Mouse (Mus musculus): ENCODE measurements around the gene Ephb6. TPM values are rescaled to one million over a fixed set of nuclear protein-coding genes. Genes with fewer than 3 reads are reported as not detected.

Ephb6 gene
- polyA plus RNA-seq, 1 experiment from 2014 or later = 5.0 TPM

DNA sequence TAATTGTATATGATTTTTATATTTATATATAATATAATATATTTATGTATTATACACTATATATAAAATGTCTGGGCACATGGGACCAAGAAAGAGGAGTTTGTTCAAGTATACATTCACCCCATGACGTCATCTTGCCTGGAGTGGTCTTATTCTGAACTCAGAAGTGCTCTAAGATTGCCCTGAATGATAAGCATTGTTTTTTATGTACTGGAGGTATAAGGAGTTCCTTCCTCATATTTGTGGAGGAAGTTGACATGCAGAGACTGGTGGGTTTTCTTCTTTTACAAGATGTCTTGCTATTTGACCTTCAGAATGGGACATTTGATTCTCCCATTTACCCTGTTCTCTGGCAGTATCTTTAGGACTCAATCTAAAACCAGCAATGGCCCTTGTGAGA lies 22.9 kb downstream of the Ephb6 start:
- Histone ChIP-seq H3K4me2 (no peak overlapping the region), H3K27me3 (replicated peaks) (no peaks in the 10 kb centered on the region), H3K36me3 (no peaks in the 10 kb centered on the region), H3K9ac (no peak overlapping the region), H3K27ac (ENCODE audit: poor library complexity, severe bottlenecking) (no peak overlapping the region), H3K4me3 (no peak overlapping the region), H3K9me3 (replicated peaks) (no peaks in the 10 kb centered on the region), H3K4me1 (replicated peaks) (no peaks in the 10 kb centered on the region)
- ATAC-seq (ENCODE audit: insufficient number of reproducible peaks, low FRiP score) = no peak
- 58% methylated on average over 1 of the region's 1 CpGs for WGBS

DNA sequence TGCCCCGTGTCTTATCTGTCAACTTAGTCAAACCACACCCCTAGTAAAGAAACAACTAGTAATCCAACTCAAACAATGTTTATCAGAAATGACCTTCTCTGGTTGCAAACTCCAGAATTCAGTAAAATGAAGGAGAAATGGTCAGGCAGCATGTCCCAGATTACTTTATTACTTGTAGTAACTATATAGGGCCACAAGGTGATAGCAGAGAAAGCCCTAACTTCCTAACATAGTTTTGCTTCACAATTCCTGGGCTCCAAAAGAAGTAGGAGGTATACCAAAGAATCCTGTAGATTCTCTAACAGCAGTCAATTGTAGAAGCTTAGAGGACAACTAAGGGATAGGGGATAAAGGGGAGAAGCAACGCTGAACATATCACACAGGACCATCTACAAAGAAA lies 25.5 kb downstream of the Ephb6 start:
- no peak overlapping the region for H3K4me2 ChIP-seq
- no peaks in the 10 kb centered on the region for H3K27me3 ChIP-seq (replicated peaks)
- H3K36me3 ChIP-seq = no peaks in the 10 kb centered on the region
- H3K9ac ChIP-seq = no peak overlapping the region
- no peak overlapping the region for H3K4me3 ChIP-seq
- WGBS = 64% methylated on average over 2 of the region's 2 CpGs
- no peaks in the 10 kb centered on the region for H3K9me3 ChIP-seq (replicated peaks)
- no peak overlapping the region for H3K27ac ChIP-seq (ENCODE audit: poor library complexity, severe bottlenecking)
- ATAC-seq (ENCODE audit: insufficient number of reproducible peaks, low FRiP score) = no peak
- H3K4me1 ChIP-seq (replicated peaks) = no peaks in the 10 kb centered on the region

DNA sequence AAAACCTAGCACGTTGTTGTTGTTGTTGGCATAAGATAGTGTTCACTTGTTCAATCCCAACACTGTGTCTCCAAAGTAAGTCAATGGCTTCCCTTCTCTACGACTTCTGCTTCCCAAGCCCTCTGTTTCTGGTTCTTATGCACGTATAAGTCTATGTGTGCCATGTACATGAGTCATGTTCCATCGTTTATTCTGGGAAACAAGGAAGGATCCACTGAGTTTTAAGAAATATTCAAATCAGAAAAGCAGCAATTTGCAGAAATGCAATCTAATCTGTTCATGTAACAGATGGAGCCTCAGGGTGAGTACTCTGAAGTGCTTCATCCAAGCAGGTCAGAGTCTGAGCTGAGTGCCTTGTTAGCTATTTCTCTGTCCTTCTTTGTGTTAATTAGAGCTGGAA lies 26.3 kb downstream of the Ephb6 start:
- Histone ChIP-seq H3K27me3 (replicated peaks) (no peaks in the 10 kb centered on the region), H3K4me3 (no peak overlapping the region), H3K9me3 (replicated peaks) (no peaks in the 10 kb centered on the region), H3K9ac (no peak overlapping the region), H3K4me1 (replicated peaks) (no peaks in the 10 kb centered on the region), H3K27ac (ENCODE audit: poor library complexity, severe bottlenecking) (no peak overlapping the region), H3K4me2 (no peak overlapping the region), H3K36me3 (no peaks in the 10 kb centered on the region)
- 86% methylated on average over 4 of the region's 4 CpGs for WGBS
- ATAC-seq (ENCODE audit: insufficient number of reproducible peaks, low FRiP score) = no peak

DNA sequence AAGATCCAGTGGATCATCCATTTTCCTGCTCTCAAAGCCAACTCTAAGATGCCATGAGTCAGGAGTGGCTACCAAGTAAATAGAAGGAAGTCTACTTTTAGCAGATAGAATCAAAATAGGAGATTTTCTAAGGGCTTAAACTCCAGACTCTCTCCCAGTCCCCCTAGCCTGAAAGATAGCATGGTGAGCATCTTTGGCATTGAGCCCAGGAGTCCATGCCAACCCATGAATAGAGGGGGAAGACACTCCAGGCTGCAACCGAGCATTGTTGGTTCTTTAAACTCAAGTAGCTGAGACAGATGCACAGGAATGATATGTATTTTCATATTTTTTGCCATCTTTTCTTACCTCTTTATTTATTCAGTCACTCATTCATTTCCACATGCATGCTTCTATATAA lies 29.9 kb downstream of the Ephb6 start:
- no peak overlapping the region for H3K4me3 ChIP-seq
- H3K4me2 ChIP-seq = no peak overlapping the region
- WGBS = 41% methylated on average over 1 of the region's 1 CpGs
- H3K4me1 ChIP-seq (replicated peaks) = no peaks in the 10 kb centered on the region
- H3K27ac ChIP-seq (ENCODE audit: poor library complexity, severe bottlenecking) = no peak overlapping the region
- H3K27me3 ChIP-seq (replicated peaks) = 0 out of 2 replicates have a peak, but pooled peaks cover 3% of the 10 kb centered on the region
- no peaks in the 10 kb centered on the region for H3K9me3 ChIP-seq (replicated peaks)
- ATAC-seq (ENCODE audit: insufficient number of reproducible peaks, low FRiP score) = no peak
- H3K36me3 ChIP-seq = no peaks in the 10 kb centered on the region
- H3K9ac ChIP-seq = no peak overlapping the region

DNA sequence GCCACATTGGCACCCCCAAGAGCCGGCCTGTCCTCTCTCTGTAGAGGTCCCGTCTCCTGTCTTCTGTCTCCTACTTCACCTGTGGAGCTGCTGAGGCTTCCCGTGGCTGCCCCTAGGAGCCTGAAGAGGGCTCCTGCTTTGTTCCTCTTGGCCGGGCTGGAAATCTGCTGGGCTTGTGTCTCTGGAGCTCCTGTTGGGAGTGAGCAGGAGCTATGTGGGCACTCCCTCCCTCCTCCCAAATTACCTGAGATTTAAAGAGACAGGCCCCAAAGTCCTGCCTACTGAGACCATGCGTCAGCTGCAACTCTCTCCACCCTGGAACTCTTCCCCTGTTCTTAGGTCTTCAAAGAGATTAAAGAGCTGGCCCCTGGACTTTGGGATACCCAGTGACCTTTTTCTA lies 30.9 kb downstream of the Ephb6 start, which contains the start of gene Trpv6:
Gene Trpv6, minus strand, starts transcription at position 228 of the 400 bp plus-strand sequence.
- Histone ChIP-seq H3K4me3 (no peak within 1 kb of the TSS), H3K27me3 (replicated peaks) (0 out of 2 replicates have a peak, but pooled peaks cover 3% of the 10 kb centered on the region), H3K36me3 (no peaks in the 10 kb centered on the region), H3K4me2 (no peak within 1 kb of the TSS), H3K27ac (ENCODE audit: poor library complexity, severe bottlenecking) (no peak within 1 kb of the TSS), H3K9me3 (replicated peaks) (no peaks in the 10 kb centered on the region), H3K9ac (no peak within 1 kb of the TSS), H3K4me1 (replicated peaks) (no peaks in the 10 kb centered on the region)
- 10% methylated on average over 5 of the region's 5 CpGs for WGBS
- no peak for ATAC-seq (ENCODE audit: insufficient number of reproducible peaks, low FRiP score)

DNA sequence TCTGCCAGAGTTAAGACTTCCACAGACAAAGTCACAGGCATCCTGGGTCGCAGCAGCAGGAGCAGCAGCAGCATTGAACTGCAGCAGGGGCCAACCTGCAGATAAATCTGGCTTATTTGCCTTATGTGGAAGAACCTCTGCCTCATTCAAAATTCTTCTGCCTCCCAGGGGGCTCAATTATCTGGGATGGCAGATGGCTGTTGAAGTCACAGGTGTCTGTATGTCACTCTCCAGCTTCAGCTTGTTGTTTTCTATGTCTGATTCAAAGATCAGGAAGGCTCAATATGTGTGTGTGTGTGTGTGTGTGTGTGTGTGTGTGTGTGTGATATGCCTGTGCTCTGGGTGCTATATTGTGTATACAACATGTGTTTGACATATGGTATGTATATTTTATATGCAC lies 32.1 kb downstream of the Ephb6 start:
- 15% methylated on average over 1 of the region's 1 CpGs for WGBS
- ATAC-seq (ENCODE audit: insufficient number of reproducible peaks, low FRiP score) = no peak
- H3K9ac ChIP-seq = no peak overlapping the region
- no peaks in the 10 kb centered on the region for H3K4me1 ChIP-seq (replicated peaks)
- no peak overlapping the region for H3K4me3 ChIP-seq
- no peaks in the 10 kb centered on the region for H3K9me3 ChIP-seq (replicated peaks)
- no peak overlapping the region for H3K4me2 ChIP-seq
- H3K36me3 ChIP-seq = no peaks in the 10 kb centered on the region
- H3K27me3 ChIP-seq (replicated peaks) = 0 out of 2 replicates have a peak, but pooled peaks cover 3% of the 10 kb centered on the region
- H3K27ac ChIP-seq (ENCODE audit: poor library complexity, severe bottlenecking) = no peak overlapping the region

DNA sequence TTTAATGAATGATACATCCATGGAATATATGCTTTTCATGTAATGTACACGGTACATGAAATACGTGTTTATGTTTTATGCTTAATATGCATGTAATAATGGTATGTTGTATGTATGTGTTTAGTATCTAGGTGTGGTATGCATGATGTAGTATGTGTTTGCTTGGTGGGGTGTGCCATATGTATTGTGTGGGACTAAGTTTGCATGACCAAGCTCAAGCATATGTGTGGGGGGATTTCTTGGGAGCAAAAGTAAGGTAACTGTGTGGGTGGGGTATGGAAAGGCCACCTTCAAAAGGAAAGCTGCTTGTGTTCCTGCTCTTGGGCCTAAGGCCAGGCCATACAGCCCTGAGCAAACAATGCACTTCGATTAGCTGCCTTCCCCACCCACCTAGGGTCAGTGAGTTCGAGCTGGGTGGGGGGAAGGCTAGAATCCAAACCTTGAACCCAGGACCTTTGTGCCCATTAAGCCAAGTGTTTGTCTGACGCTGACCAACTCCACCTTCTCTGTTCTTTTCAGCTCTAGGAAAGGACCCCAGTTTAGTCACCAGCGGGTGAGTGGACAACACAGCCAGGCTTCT lies 32.7 kb downstream of the Ephb6 start:
- Histone ChIP-seq H3K27me3 (replicated peaks) (0 out of 2 replicates have a peak, but pooled peaks cover 3% of the 10 kb centered on the region), H3K9me3 (replicated peaks) (no peaks in the 10 kb centered on the region), H3K36me3 (no peaks in the 10 kb centered on the region), H3K4me2 (no peak overlapping the region), H3K27ac (ENCODE audit: poor library complexity, severe bottlenecking) (no peak overlapping the region), H3K4me3 (no peak overlapping the region), H3K9ac (no peak overlapping the region), H3K4me1 (replicated peaks) (no peaks in the 10 kb centered on the region)
- 77% methylated on average over 6 of the region's 6 CpGs for WGBS
- no peak for ATAC-seq (ENCODE audit: insufficient number of reproducible peaks, low FRiP score)

DNA sequence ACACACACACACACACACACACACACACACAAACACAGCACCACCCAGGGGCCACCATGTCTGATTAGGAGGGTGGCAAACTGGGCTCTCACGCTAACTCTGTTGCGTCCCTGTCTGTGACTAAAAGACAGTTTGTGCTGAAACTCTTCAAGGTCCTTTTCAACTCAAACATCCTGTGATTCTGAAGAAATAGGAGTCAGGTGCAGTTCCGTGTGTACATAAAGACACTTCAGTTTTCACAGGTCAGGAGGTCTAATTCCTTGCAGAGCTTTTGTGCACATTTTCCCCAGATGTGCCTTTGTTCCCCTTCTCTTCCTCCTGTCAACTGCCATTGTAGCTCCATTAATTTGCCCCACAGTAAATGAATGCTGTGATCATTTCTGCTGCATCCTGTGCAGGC lies 35.2 kb downstream of the Ephb6 start:
- no peaks in the 10 kb centered on the region for H3K36me3 ChIP-seq
- H3K9ac ChIP-seq = no peak overlapping the region
- ATAC-seq (ENCODE audit: insufficient number of reproducible peaks, low FRiP score) = no peak
- 78% methylated on average over 3 of the region's 3 CpGs for WGBS
- no peak overlapping the region for H3K4me2 ChIP-seq
- H3K9me3 ChIP-seq (replicated peaks) = no peaks in the 10 kb centered on the region
- no peaks in the 10 kb centered on the region for H3K4me1 ChIP-seq (replicated peaks)
- H3K27ac ChIP-seq (ENCODE audit: poor library complexity, severe bottlenecking) = no peak overlapping the region
- no peak overlapping the region for H3K4me3 ChIP-seq
- 0 out of 2 replicates have a peak, but pooled peaks cover 3% of the 10 kb centered on the region for H3K27me3 ChIP-seq (replicated peaks)

DNA sequence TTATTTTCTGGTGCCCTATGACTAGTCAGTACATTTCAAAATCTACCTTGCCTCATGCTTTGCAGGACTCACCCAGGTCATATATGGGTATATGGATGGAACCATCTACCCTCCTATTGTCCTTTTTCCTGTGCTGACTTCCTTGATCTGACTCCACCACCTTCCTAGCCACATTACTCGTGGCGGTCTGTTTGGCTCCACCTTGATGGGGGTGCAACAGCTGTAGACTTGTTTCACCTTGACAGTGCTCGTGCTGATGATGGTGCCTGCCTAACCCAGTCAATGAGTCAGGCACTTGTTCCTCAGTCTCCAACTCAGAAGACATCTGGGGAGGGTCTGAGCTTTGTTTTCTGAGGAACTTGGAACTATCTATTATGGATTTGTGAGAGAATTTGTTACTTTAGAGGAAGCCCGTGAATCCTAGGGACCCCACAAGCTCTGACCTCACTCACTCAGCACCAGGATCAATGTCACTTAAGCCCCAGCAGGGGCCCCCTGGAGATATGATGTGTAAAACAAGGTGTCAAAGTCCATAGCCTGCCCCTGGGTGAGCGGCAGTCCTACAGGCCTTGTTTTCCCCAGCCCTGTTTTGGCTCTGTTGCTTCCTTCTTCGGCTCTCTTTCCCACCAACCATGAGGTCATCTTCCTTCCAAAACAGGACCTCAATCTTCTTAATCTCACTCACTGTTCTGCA lies 36.0 kb downstream of the Ephb6 start:
- H3K4me1 ChIP-seq (replicated peaks) = no peaks in the 10 kb centered on the region
- 0 out of 2 replicates have a peak, but pooled peaks cover 3% of the 10 kb centered on the region for H3K27me3 ChIP-seq (replicated peaks)
- H3K4me2 ChIP-seq = no peak overlapping the region
- no peak overlapping the region for H3K9ac ChIP-seq
- H3K27ac ChIP-seq (ENCODE audit: poor library complexity, severe bottlenecking) = no peak overlapping the region
- H3K36me3 ChIP-seq = no peaks in the 10 kb centered on the region
- no peak for ATAC-seq (ENCODE audit: insufficient number of reproducible peaks, low FRiP score)
- no peak overlapping the region for H3K4me3 ChIP-seq
- WGBS = 53% methylated on average over 6 of the region's 6 CpGs
- H3K9me3 ChIP-seq (replicated peaks) = no peaks in the 10 kb centered on the region

DNA sequence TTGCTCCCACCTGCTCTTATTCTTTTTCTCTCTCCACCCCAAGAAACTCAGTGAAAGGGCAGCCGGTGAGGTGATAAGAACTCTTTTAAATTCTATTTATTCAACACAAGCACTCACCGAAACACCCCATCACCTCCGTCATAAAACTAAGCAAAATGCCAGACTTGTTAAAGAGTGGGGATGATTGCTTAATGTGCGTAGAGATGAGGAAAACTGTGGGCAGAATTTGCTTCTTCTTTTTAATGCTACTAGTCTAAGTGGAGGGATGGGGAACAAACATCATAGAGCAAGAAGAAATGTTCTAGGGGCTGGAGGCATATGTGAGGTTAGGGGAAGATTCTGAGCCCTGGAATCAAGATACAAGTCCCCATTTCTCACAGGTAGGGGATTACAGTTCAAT lies 37.5 kb downstream of the Ephb6 start:
- WGBS = 73% methylated on average over 4 of the region's 4 CpGs
- no peak overlapping the region for H3K27ac ChIP-seq (ENCODE audit: poor library complexity, severe bottlenecking)
- no peak for ATAC-seq (ENCODE audit: insufficient number of reproducible peaks, low FRiP score)
- no peak overlapping the region for H3K4me2 ChIP-seq
- H3K4me1 ChIP-seq (replicated peaks) = no peaks in the 10 kb centered on the region
- H3K36me3 ChIP-seq = no peaks in the 10 kb centered on the region
- no peaks in the 10 kb centered on the region for H3K9me3 ChIP-seq (replicated peaks)
- H3K27me3 ChIP-seq (replicated peaks) = 0 out of 2 replicates have a peak, but pooled peaks cover 3% of the 10 kb centered on the region
- H3K9ac ChIP-seq = no peak overlapping the region
- no peak overlapping the region for H3K4me3 ChIP-seq

DNA sequence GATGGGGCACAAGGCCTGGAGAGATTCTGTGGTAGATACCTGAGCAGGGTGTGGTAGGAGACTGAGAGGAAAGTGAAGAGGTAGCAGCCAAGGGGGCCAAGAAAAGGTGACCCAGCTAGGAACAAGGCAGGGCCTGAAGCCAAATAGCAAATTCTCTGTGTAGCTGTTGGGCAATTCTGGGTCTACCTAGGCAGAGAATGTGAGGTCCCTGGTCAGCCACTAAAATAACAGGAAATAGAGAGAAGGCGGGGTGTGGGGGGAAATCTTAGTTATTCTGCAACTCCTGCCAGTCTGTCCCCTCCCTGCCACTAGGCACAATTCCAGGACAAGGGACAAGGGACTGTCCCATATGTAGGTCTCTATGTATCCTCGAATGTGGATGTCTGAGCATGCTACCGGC lies 37.9 kb downstream of the Ephb6 start:
- 71% methylated on average over 3 of the region's 3 CpGs for WGBS
- no peak overlapping the region for H3K4me2 ChIP-seq
- no peak for ATAC-seq (ENCODE audit: insufficient number of reproducible peaks, low FRiP score)
- no peaks in the 10 kb centered on the region for H3K36me3 ChIP-seq
- H3K9ac ChIP-seq = no peak overlapping the region
- no peak overlapping the region for H3K4me3 ChIP-seq
- 0 out of 2 replicates have a peak, but pooled peaks cover under 1% of the 10 kb centered on the region for H3K27me3 ChIP-seq (replicated peaks)
- H3K4me1 ChIP-seq (replicated peaks) = no peaks in the 10 kb centered on the region
- H3K9me3 ChIP-seq (replicated peaks) = no peaks in the 10 kb centered on the region
- H3K27ac ChIP-seq (ENCODE audit: poor library complexity, severe bottlenecking) = no peak overlapping the region
